Mouse (Mus musculus): ENCODE measurements at regions not wholly inside any gene's neighbourhood (a gene's known extent, or its start where the extent isn't known, plus 50 kb on each side); places are given as distances from the start of the nearest gene placed in this dataset.

DNA sequence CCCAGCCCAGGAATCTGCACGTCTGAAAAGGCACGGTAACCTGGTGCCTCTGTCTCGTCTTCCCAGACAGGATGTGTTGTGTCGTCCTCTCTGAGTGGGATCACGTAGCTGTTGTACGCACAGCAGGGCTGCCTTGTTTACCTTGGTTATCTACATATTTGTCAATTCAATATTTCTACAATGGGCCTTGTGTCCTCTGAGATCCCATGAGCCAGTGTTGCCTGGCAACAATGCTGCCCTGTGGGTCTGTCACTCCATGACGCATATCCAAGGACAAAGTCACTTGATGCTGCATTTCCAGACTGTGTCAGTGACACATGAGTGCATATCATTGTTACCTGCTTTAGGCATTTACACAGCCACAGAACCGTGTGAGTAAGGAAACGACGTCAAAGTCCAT, 191.9 kb downstream of the Diras2 start:
- TF ChIP-seq CTCF (conservative IDR thresholded peaks at IDR 0.05; ENCODE audit: low read length) (no peak), NANOG (IDR thresholded peaks at IDR 0.05; ENCODE audit: borderline replicate concordance, low read length) (no peak)

Measured in E14TG2a.4 (cell line).